Mouse (Mus musculus) embryo, embryonic 11.5 days (tissue): Measurements from ENCODE around the gene Kpnb1.

Source experiments
- DNase-seq: peaks from one replicate; pipeline ENCODE4 v3.0.0-alpha.2; 2012; ENCODE audit warnings: low read depth, low spot score

Gene Kpnb1

DNA sequence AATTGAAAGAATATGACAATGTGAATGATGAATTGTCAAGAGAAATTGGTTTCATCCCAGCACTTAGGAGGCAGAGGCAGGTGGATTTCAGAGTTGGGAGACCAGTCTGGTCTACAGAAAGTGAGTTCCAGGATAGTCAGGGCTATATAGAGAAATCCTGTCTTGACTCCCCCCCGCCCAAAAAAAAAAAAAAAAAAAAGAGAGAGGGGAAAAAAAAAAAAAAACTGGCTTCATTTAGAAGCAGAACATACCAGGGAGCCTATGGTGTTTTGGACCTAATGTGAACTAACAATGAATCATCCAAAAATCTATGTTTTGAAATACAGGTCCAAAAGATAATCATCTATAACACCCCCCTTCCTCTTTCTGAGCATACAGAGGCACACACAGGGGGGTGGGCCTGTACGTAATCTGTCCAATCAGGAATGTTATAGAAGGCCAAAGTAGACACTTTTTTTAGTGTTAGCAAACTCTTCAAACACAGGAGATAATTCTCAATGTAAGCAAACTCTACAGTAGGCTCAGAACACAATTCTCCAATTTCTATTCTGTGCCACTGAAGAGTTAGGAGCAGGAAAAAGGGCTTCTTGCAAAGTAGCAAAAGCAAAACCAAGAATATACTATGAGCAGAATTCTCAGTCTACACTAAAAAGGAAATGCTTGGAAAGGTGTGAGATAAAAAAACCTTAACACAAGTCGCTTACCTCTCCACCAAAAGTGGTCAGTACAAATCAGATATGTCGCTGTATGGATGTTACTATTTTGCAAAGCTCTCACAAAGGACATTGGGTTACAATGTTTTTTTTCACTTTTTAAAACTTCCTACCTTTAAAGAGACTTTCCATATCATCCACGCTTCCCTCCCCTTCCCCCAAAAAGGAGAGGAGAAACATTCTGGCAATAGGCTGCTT is 1.7 kb downstream of the Kpnb1 start:
- DNase-seq = no peak

DNA sequence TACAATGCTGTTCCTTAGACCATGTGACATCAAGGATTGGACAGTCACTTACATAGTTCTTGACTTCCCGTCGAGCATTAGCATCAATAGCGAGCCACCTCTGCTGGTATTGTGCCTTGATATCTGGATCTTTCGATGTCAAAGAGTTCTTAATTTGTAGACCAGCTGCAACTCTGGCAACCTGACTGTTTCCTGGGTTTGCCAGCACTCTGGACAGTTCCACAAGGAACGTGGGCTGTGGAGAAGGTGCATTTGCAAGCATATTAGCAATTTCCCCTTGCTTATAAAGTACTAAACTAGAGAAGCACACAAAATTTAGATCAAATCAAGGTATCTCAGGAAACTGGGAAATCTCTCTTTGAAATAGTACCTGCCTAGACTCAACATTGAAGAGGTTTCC is 2.8 kb downstream of the Kpnb1 start:
- DNase-seq = no peak

DNA sequence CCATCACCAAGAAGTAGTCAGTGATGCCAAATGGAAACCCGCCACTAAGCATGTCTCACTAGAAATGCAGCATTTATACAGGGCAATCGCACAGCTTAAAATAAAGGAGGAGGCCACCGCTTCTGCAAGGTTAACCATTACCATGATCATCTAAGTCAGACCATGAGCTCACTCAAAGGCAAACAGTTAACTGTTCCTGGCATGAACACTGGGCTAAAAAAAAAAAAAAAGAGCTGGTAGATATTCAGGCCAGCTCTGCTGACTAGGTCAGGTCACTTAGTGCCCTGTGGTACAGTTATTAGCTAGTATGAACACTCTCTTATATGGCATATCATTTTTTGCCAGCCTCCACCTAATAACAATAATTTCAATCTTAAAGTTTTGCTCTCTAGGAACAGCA is 5.2 kb downstream of the Kpnb1 start:
- DNase-seq = no peak

DNA sequence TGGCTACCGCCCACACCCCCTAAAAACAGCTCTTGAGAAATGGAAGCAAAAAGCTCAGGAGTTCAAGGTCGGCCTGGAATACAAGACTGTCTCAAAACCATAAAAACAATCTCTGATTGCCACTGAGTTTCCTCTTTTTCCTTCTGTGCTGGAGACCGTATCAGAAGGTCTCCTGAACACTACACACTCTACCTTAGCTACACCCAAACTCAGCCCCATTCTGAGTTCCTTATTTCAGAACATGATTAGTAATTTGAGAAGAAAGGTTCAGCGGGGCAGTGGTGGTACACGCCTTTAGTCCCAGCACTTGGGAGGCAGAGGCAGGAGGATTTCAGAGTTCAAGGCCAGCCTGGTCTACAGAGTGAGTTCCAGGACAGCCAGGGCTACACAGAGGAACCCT is 6.6 kb downstream of the Kpnb1 start:
- no peak for DNase-seq

DNA sequence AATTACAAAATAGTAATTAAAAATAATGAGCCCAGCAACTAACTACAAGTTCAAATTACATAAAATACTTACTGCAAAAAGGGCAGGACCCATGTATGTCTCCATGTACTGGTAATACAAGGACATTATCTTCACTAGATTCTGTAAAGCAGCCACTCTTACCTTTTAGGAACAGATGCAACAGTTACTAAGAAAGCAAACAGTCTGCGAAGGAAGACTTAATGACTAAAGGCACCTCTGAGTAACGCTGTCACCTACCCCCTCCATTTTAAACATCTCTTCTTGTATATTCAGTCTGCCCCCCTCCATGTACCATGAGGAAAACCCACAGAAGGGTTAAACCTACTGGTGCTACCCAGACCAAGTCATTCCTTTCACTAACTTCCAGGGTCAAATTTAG is 9.5 kb downstream of the Kpnb1 start:
- DNase-seq = no peak

DNA sequence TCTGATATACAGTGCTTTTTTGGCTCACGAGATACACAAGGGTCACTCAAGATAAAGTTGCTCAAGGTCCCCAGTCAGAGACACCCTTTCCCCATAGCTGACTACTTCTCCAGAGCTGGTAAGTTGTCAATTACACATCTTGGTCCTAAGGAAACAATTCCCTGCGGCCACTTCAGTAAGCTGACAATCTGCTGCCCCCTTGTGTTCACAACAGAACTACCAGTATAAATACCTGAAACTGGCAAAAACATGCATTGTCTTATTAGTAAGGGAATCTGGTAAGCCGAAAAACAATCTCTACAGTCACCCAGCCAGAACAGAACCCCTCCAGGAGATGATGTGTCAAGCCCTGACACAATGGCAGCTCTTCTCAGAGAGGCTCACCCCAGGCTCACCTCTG is 10.8 kb downstream of the Kpnb1 start:
- no peak for DNase-seq

DNA sequence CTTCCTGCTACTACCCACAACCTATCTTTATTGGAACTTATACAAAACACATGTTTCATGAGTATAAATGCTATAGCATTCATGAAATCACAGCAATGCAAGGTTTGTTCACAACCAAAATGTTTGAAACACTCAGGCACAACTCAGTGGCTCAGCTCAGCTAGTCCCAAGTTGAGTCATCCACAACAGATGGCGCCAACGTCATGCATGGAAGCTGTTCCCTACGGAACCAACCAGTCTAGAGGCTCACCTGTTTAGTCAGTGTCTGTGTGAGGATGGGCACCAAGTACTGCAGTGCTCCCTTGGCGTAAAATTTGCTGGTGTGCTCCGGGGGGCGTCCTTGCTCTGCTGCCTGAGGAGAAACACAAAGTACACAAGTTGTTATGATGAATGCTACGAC is 12.2 kb downstream of the Kpnb1 start:
- DNase-seq = no peak

DNA sequence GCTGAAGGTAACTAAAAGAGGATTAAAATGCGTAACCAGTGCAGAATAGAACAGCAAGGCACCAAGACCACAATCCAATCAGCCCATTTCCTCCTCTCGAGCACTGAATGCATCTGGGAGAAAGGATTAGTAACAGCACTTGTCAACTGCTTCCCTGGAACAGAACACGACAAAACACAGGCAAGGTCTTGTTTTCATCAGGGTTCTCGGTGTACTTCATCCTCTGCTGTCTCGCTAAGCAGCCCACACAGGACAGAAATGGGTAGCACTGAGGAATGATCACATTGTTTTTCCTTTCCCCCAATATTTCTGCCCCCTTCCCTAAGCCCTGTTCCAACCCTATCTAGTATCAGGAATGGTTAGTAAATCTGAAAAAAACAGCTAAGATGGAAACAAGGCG is 27.3 kb downstream of the Kpnb1 start:
- no peak for DNase-seq

DNA sequence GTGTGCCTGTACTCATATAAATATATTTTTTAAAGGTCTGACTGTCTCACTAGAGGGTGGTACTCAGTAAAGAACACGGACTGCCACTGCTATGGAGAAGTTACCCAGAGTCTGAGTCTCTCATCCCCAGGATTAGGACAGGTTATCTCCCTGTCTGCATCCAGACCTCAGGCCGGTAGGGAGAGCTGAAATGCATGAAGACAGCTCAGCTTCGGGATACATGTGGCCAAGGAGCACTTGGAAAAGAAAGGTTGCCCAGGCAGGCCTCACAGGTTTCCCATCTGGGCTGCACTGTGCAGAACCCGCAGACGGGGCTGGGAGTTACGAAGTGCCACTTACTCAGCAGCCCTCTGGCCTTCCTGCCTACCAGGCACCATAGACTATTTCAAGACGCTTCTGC is 30.7 kb downstream of the Kpnb1 start:
- DNase-seq = no peak

DNA sequence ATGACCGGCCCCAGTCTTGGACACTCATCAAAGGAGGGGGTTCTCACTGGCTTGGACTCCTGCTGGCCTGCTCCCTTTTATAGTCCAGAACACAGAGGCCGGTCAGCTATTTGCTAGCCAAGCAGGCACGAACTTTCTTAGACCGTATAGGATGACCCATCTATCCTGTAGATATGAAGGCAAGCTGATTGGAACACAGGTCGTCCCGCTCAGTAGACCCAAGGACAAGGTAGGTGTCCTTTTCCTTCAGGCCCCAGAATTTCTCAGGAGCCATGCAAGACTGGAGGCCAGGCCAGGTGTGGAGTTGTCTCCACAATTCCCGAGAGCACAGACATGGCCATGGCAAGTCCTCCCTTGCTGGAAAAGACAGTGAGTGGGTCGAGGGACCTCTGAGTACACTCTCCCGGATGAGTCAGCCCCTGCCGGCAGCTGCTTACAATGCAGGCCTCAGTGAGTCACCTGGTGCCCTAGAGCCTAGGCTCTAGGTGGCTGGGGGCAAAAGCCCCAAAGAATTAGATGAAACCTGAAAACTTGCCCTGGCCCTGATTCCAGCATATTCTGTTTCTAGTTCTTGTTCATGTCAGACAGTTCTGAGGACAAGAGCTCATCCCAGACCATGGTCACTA is 34.9 kb downstream of the Kpnb1 start:
- DNase-seq = no peak

DNA sequence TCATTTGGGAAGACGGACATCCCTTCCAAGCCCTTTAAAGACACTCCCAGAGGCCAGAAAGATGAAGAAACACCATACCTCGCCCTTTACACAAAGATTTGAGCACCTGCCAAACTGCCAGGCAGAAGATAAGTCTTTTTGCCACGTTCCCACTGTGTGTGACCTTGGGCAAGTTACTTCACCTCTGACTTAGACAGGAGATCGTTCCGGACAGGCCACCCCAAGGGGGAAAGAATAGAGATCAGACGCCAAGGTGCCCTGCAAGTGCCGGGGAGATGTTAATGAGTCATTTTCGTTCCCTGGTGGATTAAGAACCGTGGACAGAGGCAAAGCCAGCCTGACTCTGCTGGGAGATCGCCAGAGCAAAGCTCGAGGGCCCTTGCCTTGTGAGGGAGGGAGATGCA is 35.7 kb downstream of the Kpnb1 start:
- DNase-seq = no peak

DNA sequence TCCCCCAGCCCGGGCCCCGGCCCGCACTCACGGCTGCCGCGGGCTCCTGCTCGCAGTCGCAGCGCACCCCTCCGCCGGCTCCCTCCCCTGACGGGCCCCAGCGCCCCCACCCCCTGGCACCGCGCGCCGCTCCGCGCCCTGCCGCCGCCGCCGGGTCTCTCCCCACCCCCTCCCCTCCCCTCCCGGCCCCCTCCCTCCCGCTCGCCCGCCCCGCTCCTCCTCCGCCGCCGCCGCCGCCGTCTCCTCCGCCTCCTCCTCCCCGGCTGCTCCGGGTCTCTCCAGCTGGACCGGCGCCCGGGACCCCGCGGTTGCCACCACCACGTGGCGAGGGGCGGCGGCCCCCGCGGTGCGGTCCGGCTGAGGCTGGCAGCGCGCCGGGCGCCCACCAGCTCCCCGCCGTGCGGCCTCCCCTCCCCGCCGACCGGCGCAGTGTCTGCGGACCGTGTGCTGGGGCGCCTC is 36.3 kb downstream of the Kpnb1 start, which contains the start of gene Tbkbp1:
Gene Tbkbp1, minus strand, starts transcription at position 153 of the 459 bp plus-strand sequence.
- DNase-seq = no peak

DNA sequence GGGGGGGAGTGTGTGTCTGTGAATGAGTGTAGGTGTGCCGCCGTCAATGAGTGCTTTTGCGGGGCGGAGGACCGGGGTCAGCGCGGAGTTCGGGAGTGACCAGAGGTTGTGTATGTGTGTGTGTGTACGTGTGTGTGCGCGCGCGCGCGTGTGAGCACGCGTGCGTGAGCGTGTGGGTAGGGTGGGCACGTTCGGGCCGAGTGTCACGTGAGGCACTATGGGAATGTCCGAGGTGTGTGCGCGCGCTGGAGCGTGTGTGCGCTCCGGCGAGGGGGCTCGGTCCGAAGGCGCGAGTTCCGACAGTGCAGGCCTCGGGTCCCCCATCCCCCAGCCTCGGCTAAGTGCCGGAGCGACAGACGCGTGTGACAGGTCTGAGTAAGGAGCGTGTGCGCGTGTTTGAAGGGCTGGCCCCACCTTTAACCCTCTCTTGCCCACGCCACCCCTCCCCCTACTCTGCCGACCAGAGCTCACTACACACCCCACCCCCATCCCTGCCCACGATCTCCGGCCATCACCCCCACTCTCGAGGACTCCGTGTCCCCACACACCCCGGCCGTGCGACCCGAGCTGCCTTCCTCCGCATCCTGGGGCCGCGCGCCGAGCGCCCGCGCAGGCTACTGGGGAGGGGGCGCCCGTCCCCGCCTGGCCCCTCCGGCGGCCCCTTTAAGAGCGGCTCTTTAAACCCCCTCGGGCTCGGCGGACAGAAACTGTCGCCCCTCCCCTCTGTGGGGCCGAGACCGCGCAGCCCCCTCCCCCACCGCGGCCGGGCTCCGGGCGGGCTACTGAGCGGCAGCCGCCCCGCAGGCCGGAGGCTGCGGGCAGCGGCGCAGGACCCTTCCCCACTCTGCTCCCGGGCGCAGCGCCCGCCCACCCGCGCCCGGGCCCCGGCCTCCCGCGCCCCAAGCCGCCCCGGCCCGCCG is 37.0 kb downstream of the Kpnb1 start:
- peak; percentile 75 for DNase-seq

DNA sequence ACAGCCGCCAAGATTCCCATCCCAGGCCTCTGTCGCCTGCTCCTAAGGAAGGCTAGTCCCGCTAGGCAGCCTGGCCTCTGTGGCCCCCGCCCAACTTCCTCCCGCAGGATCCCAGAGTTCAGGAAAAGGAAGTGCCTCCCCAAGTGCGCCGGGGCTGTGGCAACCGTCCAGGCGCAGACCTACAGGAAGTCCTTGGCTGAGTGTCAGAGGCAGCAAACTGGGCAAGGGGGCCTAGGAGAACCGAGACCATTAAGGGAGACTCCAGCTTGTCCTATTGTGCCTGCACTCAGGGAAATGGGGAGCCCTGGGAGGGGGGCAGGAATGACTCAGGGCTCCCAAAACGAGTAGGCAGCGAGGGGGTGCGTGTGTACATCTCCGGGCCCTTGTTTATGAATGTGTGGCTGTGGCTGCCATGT is 37.7 kb downstream of the Kpnb1 start:
- DNase-seq = no peak

DNA sequence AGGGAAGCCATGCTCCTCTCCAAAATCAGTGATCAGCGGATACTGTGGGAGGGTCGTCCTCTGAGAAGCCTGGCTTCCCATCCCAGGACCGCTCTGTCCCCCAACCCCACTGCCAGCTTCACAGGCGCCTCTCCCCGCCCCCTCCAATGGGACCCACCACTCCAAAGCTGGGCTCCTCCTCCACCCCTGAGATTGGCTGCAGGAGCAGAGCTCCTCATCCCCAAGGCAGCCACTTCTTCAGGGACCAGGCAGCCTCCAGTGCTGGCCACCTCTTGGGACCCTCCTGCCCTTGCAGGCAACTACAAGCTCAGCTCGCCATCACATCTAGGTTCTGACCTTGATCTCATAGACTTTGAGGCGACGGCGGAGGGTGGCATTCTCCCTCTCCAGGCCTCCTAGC is 38.7 kb downstream of the Kpnb1 start:
- no peak for DNase-seq

DNA sequence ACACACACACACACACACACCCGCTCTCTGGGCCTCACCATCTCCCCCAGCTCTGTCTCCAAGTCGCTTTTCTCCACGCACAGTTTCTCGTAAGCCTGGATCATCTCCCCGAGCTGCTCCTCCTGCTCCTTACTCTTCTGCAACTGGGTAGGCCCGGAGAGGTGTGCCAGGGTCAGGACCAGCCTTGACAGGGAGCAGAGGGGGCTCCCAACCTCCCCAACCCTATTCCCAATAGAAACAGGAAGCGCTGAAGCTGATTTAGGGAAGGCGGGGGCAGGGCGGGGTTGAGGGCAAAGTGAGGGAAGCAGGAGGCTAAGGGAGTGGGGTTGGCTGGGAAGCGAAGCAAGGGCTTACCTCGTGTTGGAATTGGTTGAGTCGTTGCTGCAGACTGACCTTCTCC is 39.1 kb downstream of the Kpnb1 start:
- no peak for DNase-seq

DNA sequence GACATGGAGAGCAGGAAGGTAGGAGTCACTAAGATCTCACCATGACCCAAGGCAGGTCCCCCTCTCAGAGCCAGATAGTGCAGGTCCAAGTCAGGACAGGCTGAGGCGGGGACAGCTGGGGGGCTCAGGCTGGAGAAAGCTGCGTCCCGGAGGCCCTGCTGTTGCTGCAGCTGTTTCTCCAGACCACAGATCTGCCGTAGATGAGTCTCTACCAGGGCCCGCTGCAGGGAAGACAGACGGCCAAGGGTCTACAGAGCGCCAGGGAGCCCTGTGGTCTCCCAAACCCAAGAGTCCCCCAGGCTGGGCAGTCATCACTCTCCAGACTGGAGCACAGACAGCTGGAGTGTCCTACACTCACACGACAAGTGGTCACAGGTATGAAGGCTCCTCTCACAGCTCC is 40.3 kb downstream of the Kpnb1 start:
- DNase-seq = no peak

DNA sequence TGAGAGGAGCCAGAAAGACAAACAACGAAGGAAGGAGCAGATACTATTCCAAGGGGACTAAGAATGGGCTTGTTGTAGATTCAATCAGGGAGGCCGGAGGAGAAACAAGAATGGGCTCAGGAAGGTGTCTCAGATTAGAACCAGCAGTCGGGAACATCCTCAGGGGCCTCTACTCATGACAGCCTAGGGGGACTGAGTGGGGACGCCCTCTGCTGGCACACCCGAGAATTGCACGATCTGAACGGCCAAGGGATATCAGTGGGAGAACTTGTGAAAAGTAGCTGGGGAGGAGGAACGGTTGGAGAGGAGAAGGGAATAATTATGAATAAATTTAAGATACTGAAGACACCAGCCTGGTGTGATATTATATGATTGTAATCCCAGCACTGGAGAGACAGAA is 41.0 kb downstream of the Kpnb1 start:
- peak; percentile 60 for DNase-seq

DNA sequence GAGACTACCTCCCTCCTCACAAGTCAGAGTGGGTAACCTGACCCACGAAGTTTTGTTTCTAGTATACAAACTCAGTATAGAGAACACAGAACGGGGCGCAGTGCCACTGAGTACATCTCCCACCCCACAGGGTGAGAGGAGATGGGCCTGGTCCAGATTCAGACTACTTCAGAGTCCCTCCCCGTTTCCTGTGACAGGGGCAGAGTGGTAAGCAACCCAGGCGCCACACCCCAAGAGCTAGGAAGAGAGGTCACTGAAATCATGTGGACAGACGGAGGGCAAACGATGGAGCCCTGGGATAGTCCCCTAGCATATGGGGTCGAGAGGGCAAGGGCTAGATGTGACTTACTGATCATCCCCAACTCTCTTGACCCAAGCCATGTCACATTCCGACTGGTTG is 41.7 kb downstream of the Kpnb1 start:
- DNase-seq = no peak

DNA sequence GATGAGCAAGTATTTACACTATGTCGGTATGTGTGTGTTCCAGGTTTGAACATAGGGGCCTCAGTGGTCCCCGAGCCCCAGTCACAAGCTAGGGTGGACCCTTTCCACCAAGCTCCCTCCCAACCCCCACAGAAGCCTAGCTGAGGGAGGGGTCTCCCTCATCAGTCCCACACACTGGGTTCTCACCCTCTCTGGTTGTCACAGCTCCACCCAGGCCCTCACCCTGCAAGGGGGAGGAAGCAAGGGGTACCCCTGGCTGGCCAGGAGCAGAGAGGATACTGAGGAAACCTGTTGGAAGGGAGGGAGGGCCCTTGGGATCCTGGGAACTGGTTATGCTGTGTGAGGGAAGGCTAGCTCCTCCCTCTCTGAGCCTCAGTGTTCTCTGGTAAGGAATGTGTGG is 42.4 kb downstream of the Kpnb1 start:
- no peak for DNase-seq

DNA sequence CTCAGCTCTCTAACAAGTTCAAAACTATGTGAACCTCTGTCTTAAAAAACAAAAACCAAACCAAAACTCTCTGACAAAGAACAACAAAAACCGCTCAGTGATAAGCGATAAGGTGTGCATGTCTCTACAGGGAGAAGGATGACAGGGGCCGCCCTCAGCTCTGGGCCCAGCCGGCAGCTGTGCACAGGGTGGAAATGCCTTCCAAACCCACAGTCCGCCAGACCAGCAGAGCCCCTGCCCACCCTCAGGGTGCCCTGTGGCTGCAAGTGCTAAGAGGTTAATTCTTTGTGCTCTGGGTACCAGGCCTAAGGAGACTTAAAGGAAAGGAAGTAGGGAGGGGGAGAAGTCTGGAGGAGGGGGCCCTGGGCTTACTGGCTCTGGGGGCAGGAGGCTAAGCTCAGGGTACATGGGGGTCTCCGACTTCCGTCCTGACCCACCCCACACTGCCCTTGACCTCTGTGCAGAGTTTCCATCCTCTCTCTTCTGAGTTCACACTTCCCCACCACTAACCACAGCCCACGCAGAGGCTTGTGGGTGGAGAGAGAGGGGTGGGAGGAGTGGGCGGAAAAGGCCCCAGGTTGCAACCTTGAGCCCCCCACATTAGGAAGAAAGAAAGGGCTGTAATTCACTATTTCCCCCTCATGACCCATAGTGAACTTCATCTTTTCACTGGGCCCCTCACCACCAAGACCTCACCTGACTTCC is 44.3 kb downstream of the Kpnb1 start:
- no peak for DNase-seq
